Mouse (Mus musculus): Measurements from ENCODE around the gene Hectd3.
A peak's percentile ranks its signal among the peaks of the same experiment; 100 is the strongest.

Gene Hectd3

DNA sequence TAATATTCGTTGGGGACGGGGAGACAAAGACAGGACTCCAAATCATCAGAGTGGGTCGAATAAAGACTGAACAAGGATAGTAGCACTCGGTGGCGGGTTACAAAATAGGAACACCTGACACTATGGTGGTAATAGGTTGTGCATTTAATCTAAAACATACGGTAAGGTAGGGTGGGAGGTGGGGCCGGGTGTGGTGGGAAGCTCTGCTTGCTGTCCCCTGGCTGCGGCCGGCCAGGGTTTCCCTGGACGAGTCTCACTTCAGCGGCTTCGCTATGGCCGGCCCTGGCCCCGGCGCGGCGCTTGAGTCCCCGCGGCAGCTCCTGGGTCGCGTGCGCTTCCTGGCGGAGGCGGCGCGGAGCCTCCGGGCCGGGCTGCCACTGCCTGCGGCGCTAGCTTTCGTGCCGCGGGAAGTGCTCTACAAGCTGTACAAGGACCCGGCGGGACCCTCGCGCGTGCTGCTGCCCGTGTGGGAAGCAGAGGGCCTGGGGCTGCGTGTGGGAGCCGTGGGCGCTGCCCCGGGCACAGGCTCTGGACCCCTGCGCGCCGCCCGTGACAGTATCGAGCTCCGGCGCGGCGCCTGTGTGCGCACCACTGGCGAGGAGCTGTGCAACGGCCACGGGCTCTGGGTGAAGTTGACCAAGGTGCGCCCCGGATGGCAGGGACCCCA is at the start of gene Hectd3:
Gene Hectd3 (plus strand): TSS at position 187 of the 667 bp plus-strand sequence.
- DNase-seq, result peak; percentile 68 to 75

DNA sequence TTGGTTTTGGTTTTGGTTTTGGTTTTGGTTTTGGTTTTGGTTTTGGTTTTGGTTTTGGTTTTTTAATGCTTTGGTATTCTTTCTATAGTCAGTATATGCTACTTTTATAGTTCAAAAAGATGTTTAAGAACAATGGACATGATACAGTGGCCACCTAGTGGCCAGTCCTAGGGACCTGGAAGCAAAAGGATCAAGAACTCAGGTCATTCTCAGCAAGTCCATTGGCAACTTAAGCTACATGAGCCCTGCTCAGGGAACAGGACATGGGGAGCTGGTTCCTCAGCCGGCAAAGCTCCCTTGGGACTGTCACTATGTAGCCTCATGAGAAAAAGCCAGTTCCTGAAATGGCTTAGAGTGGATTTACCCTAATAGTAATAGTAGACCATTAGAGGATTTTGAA is 43.5 kb upstream of the Hectd3 start:
- DNase-seq, result no peak

GRCm38 (mm10) chr4:116954951-116955350 is 40.2 kb upstream of the Hectd3 start:
- DNase-seq, result no peak

- no peak for DNase-seq
These were observed 18.6 kb upstream of the Hectd3 start for GRCm38 (mm10) chr4:116976503-116976902.

- no peak for DNase-seq
These were observed 9.4 kb upstream of the Hectd3 start for GRCm38 (mm10) chr4:116985681-116986080.

- DNase-seq, result peak; percentile 89 to 92
These were observed 8.6 kb upstream of the Hectd3 start for GRCm38 (mm10) chr4:116986400-116987121.

GRCm38 (mm10) chr4:116987122-116987456 is 8.0 kb upstream of the Hectd3 start:
- DNase-seq, result no peak

DNA sequence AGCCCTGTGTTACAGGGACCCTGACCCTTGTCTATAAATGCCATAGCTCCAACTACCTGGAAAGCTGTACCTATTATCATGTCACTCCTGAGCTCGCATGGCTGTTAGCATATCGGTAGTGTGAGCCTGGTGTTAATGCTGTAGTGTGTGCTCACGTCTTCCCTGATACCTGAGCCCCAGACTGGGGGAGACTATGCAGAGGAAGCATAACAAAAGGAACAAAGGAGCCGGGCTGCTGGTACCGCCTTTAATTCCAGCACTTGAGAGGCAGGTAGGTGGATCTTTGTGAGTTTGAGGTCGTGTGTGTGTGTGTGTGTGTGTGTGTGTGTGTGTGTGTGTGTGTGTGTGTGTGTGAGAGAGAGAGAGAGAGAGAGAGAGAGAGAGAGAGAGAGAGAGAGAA is 5.4 kb upstream of the Hectd3 start:
- no peak for DNase-seq

DNA sequence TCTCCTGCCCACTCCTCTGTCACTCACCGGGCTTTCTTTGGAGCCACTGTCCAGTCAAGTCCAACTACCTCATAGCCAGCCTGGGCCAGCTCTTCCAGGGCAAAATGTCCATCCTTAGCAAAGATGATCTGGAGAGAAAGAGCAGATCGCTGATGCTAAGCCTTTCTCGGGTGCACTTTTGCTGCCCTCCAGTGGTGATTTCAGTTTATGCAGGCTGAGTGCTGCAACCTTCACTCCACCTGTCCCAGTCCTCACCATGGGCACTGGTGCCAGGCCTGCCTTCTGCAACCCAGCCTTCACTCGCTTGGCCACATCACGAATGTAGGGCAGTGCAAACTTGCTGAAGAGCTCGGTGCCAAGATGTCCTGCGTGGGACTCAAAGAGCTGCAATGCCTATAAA is 3.8 kb upstream of the Hectd3 start:
- DNase-seq, result peak; percentile 71 to 85

- peak; percentile 96 for DNase-seq
These were observed 1.2 kb upstream of the Hectd3 start, which contains the start of gene Urod for GRCm38 (mm10) chr4:116993672-116994621. TSS of gene Urod (minus strand) at chr4:116994413.

GRCm38 (mm10) chr4:116995798-116996135 is 650 bp downstream of the Hectd3 start:
- peak; percentile 62 to 74 for DNase-seq

DNA sequence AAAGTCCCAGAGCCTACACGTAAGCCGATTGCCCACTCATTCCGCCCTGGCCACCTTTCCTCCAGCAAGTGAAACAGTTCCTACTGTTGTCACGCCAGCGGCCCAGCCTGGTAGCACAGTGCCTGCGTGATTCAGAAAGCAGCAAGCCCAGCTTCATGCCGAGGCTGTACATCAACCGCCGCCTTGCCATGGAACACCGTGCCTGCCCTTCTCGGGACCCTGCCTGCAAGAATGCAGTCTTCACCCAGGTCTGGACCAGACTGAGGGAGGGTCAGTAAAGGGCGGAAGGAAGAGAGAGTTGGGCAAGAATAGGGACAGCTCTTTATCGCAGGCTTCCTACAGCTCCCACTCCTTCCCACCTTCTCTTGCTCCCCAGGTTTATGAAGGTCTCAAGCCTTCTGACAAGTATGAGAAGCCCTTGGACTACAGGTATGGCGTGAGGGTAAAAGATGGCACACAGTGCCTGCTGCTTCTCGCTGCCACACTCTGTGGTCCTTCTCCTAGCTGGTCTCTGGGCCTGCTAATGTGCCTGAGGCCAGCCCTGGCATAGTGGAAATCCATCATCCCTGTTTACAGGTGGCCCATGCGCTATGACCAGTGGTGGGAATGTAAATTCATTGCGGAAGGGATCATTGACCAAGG is 4.5 kb downstream of the Hectd3 start:
- DNase-seq, result no peak

- no peak for DNase-seq
These were observed 6.8 kb downstream of the Hectd3 start for GRCm38 (mm10) chr4:117001957-117002356.

DNA sequence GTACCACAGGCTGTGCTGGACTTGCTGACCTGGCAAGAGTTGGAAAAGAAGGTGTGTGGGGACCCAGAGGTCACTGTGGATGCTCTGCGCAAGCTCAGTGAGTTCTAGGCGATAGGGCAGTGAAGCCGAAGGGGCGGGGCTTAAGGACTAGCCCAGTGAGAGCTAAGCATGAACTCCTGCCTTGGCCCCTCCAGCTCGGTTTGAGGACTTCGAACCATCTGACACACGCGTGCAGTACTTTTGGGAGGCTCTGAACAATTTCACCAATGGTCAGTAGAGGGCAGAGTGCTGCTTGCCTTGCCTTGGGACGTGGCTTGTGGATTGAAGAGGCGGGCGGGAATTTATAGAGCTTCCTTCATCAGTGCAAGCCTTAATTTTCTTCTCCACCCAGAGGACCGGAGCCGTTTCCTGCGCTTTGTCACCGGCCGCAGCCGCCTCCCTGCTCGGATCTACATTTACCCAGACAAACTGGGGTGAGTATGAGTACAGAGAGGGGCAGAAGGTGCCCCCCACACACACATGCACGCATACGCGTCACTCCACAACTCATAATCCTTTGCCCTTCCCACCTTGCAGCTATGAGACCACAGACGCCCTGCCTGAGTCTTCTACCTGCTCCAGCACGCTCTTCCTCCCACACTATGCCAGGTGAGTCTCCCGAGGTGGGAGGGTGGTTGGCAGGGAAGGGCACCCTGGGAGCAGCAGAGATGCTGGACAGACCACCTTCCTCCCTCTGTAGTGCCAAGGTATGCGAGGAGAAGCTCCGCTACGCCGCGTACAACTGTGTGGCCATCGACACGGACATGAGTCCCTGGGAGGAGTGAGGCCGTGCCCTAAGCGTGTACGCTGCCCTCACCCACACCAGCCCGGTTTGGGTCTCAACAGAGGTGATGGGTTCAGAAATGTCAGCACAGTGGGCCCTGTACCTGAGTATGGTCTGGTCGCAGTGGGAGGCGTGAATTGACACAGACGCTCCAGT is 7.7 kb downstream of the Hectd3 start:
- DNase-seq, result peak; percentile 58 to 76

GRCm38 (mm10) chr4:117004649-117005048 is 9.5 kb downstream of the Hectd3 start:
- DNase-seq, result no peak

- DNase-seq, result no peak
These were observed 10.7 kb downstream of the Hectd3 start for GRCm38 (mm10) chr4:117005611-117006400.

- DNase-seq, result no peak
These were observed 11.9 kb downstream of the Hectd3 start for GRCm38 (mm10) chr4:117007058-117007457.

- no peak for DNase-seq
These were observed 15.1 kb downstream of the Hectd3 start for GRCm38 (mm10) chr4:117010231-117010630.

DNA sequence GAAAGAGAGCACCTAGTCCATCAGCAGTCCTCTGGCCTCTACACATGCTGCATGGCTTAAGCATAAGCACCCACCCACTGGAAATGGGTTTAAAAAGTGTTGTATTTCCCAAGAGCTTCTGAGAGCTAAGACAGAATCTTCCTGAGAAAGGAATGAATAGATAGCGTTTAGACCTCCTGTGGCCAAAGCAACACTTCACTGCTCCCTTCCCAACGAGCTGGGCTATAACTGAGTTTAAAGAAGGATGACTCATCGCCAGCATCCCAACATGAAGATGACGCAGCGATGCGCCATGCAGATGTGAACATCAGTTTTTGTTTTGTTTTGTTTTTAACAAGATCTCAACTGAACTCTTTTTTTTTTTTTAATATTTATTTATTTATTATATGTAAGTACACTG is 18.5 kb downstream of the Hectd3 start:
- DNase-seq, result no peak

- no peak for DNase-seq
These were observed 19.8 kb downstream of the Hectd3 start for GRCm38 (mm10) chr4:117014901-117015415.

DNA sequence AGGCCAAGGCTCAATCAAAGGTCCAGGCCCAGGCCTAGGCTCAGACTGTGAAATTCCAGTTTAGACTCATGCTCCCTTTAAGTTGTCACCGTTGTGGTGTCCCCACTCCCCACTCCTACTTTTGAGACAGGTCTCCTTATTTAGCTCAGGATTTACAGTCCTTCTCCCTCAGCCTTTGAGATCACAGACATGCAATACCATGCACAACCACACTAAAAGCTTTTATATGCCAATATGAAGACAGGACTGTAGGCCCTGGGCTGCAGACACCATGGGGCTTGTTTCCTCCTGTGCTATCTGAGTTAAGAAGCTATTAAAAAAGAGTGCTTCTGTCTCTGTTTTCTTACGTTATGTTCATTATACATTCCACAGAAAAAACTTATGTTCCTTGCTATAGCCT is 22.6 kb downstream of the Hectd3 start:
- DNase-seq, result no peak

All from lung, postnatal 4 days (tissue).